Mouse (Mus musculus) retina, postnatal 1 day (tissue): ENCODE data around the gene Leo1.
A peak's percentile ranks its signal among the peaks of the same experiment; 100 is the strongest.

Experiments used
- DNase-seq: peaks from one replicate; pipeline ENCODE4 v3.0.0-alpha.2; 2012

Gene Leo1

GRCm38 (mm10) chr9:75440796-75441666, at the start of gene Leo1:
Gene Leo1, plus strand, starts transcription at chr9:75441524.
- DNase-seq = peak; percentile 97

GRCm38 (mm10) chr9:75393251-75393650, 48.1 kb upstream of the Leo1 start:
- no peak for DNase-seq

GRCm38 (mm10) chr9:75395971-75396370, 45.4 kb upstream of the Leo1 start:
- no peak for DNase-seq

GRCm38 (mm10) chr9:75399069-75399468, 42.3 kb upstream of the Leo1 start:
- no peak for DNase-seq

- DNase-seq = no peak
Measured at GRCm38 (mm10) chr9:75400639-75401038, 40.7 kb upstream of the Leo1 start.

- no peak for DNase-seq
Measured at GRCm38 (mm10) chr9:75401593-75402504, 39.5 kb upstream of the Leo1 start.

GRCm38 (mm10) chr9:75403520-75403919, 37.8 kb upstream of the Leo1 start:
- no peak for DNase-seq

- no peak for DNase-seq
Measured at GRCm38 (mm10) chr9:75406121-75406520, 35.2 kb upstream of the Leo1 start.

- DNase-seq = no peak
Measured at GRCm38 (mm10) chr9:75407803-75408202, 33.5 kb upstream of the Leo1 start.

GRCm38 (mm10) chr9:75408204-75408826, 33.0 kb upstream of the Leo1 start:
- no peak for DNase-seq

- peak; percentile 69 for DNase-seq
Measured at GRCm38 (mm10) chr9:75409031-75409851, 32.1 kb upstream of the Leo1 start.

GRCm38 (mm10) chr9:75409852-75410378, 31.4 kb upstream of the Leo1 start, which contains the start of gene Mapk6:
Gene Mapk6, minus strand, starts transcription at chr9:75410005.
- peak; percentile 96 for DNase-seq

- DNase-seq = peak; percentile 52
Measured at GRCm38 (mm10) chr9:75410868-75411487, 30.3 kb upstream of the Leo1 start.

- DNase-seq = no peak
Measured at GRCm38 (mm10) chr9:75411584-75411983, 29.7 kb upstream of the Leo1 start.

GRCm38 (mm10) chr9:75413206-75413605, 28.1 kb upstream of the Leo1 start:
- DNase-seq = no peak

GRCm38 (mm10) chr9:75414204-75414603, 27.1 kb upstream of the Leo1 start:
- DNase-seq = no peak

GRCm38 (mm10) chr9:75422251-75422691, 19.1 kb upstream of the Leo1 start:
- DNase-seq = no peak

GRCm38 (mm10) chr9:75423683-75424082, 17.6 kb upstream of the Leo1 start:
- no peak for DNase-seq

GRCm38 (mm10) chr9:75424358-75425150, 16.8 kb upstream of the Leo1 start:
- no peak for DNase-seq

- DNase-seq = no peak
Measured at GRCm38 (mm10) chr9:75425796-75426391, 15.4 kb upstream of the Leo1 start.
